Mouse (Mus musculus): ENCODE measurements at regions not wholly inside any gene's neighbourhood (a gene's known extent, or its start where the extent isn't known, plus 50 kb on each side); places are given as distances from the start of the nearest gene placed in this dataset.

- TF ChIP-seq POLR2A (IDR thresholded peaks at IDR 0.05; ENCODE audit: insufficient read length, low read depth) (no peak), POLR2AphosphoS2 (IDR thresholded peaks at IDR 0.05; ENCODE audit: insufficient read length, low read depth) (no peak)
Observed at GRCm38 (mm10) chr6:148652434-148652833, 178.8 kb downstream of the Ipo8 start.
